Mouse (Mus musculus): ENCODE results near the gene Ankrd44. TPM values are rescaled to one million over a fixed set of nuclear protein-coding genes. Genes with fewer than 3 reads are reported as not detected.

The Ankrd44 gene
- total and polyA plus RNA-seq, 3 experiments, result 12.7 to 23.0 (median 19.8) TPM

- H3K9ac ChIP-seq (ENCODE audit: insufficient read depth, low read depth), result peak overlapping the region; percentile 55; the same call in 1 of the 2 replicates
- dilution Hi-C loops (cut with MboI; ENCODE audit: extremely low pct_ligation_motif_present, extremely low pct_unique_long_range_greater_than_20kb, low sequenced_read_pairs), result no loop called here
- H3K4me2 ChIP-seq (ENCODE audit: insufficient read depth, low read depth, poor library complexity, severe bottlenecking), result peak overlapping the region; percentile 97
- H3K9me3 ChIP-seq (replicated peaks; ENCODE audit: low read length), result peaks cover 8% of the 10 kb centered on the region
- H3K27ac ChIP-seq (ENCODE audit: insufficient read depth, low read depth), result peak overlapping the region; percentile 6; the same call in 1 of the 2 replicates
- TF ChIP-seq IRF4 (IDR thresholded peaks at IDR 0.05; ENCODE audit: low read depth, low read length) (peak; percentile 13; the same call in 1 of the 2 replicates), USF1 (IDR thresholded peaks at IDR 0.05; ENCODE audit: low read depth, low read length) (peak; percentile 84), MAX (IDR thresholded peaks at IDR 0.05; ENCODE audit: low read length) (peak; percentile 66; the same call in 1 of the 2 replicates), MXI1 (IDR thresholded peaks at IDR 0.05; ENCODE audit: low read depth, low read length) (peak; percentile 29; the same call in 1 of the 2 replicates), BHLHE40 (IDR thresholded peaks at IDR 0.05; ENCODE audit: low read depth, low read length) (peak; percentile 91), SIN3A (IDR thresholded peaks at IDR 0.05; ENCODE audit: low read length) (no peak), MYC (IDR thresholded peaks at IDR 0.05; ENCODE audit: low read depth, low read length) (0 out of 2 replicates have a peak, but pooled peaks have one; percentile 19), MAZ (IDR thresholded peaks at IDR 0.05; ENCODE audit: low read depth, low read length) (0 out of 2 replicates have a peak, but pooled peaks have one; percentile 27), MEF2A (IDR thresholded peaks at IDR 0.05; ENCODE audit: borderline replicate concordance, low read depth, low read length) (no peak), USF2 (conservative IDR thresholded peaks at IDR 0.05; ENCODE audit: low read depth, low read length) (peak; percentile 86)
- in situ Hi-C loops (cut with MboI; ENCODE audit: low pct_ligation_motif_present, low pct_unique_long_range_greater_than_20kb, low sequenced_read_pairs), result no loop called here
- peaks cover 21 to 69% of the 10 kb centered on the region in 2 experiments for H3K4me1 ChIP-seq (ENCODE audit: control insufficient read depth in 1 of 2, insufficient read depth in 2 of 2)
- peaks cover 24% of the 10 kb centered on the region for H3K79me2 ChIP-seq (replicated peaks; ENCODE audit: control insufficient read depth, extremely low read depth, insufficient read depth, poor library complexity, severe bottlenecking)
- DNase-seq (ENCODE audit: extremely low read depth), result peak; percentile 50
- peak overlapping the region; percentile 42 to 55 (median 48) for H3K4me3 ChIP-seq (replicated peaks in 1 of 3; ENCODE audit: low read depth in 2 of 3, low read length in 2 of 3, poor library complexity in 1 of 3)
- H3K27me3 ChIP-seq (replicated peaks), result no peaks in the 10 kb centered on the region
- peaks cover 0 to 11% of the 10 kb centered on the region in 2 experiments for H3K36me3 ChIP-seq (replicated peaks in 1 of 2; ENCODE audit: control insufficient read depth in 1 of 2, insufficient read depth in 1 of 2, low read length in 1 of 2)
Observed at GRCm38 (mm10) chr1:54907066-54907639, 19.0 kb downstream of the Ankrd44 start.

- in situ Hi-C loops (cut with MboI; ENCODE audit: low pct_ligation_motif_present, low pct_unique_long_range_greater_than_20kb, low sequenced_read_pairs), result no loop called here
- TF ChIP-seq POLR2A (IDR thresholded peaks at IDR 0.05; ENCODE audit: low read depth, low read length) (no peak), MXI1 (IDR thresholded peaks at IDR 0.05; ENCODE audit: low read depth, low read length) (no peak), ZNF384 (IDR thresholded peaks at IDR 0.05; ENCODE audit: low read depth, low read length) (0 out of 2 replicates have a peak, but pooled peaks have one; percentile 12), MAFK (IDR thresholded peaks at IDR 0.05; ENCODE audit: insufficient replicate concordance, low read length) (peak; percentile 81), UBTF (IDR thresholded peaks at IDR 0.05; ENCODE audit: low read depth, low read length) (no peak), SMC3 (IDR thresholded peaks at IDR 0.05; ENCODE audit: low read depth, low read length) (no peak), E2F4 (IDR thresholded peaks at IDR 0.05; ENCODE audit: insufficient replicate concordance, low read depth, low read length) (no peak), ETS1 (conservative IDR thresholded peaks at IDR 0.05; ENCODE audit: low read depth, low read length) (no peak)
- H3K36me3 ChIP-seq (replicated peaks in 1 of 2; ENCODE audit: control insufficient read depth in 1 of 2, insufficient read depth in 1 of 2, low read length in 1 of 2), result peaks cover 0 to 18% of the 10 kb centered on the region in 2 experiments
- no peak overlapping the region for H3K9ac ChIP-seq (ENCODE audit: insufficient read depth, low read depth)
- peaks cover 21% of the 10 kb centered on the region for H3K79me2 ChIP-seq (replicated peaks; ENCODE audit: control insufficient read depth, extremely low read depth, insufficient read depth, poor library complexity, severe bottlenecking)
- H3K4me2 ChIP-seq (ENCODE audit: insufficient read depth, low read depth, poor library complexity, severe bottlenecking), result no peak overlapping the region
- peaks cover 22 to 69% of the 10 kb centered on the region in 2 experiments for H3K4me1 ChIP-seq (ENCODE audit: control insufficient read depth in 1 of 2, insufficient read depth in 2 of 2)
- no peak overlapping the region for H3K4me3 ChIP-seq (replicated peaks in 1 of 3; ENCODE audit: low read depth in 2 of 3, low read length in 2 of 3, poor library complexity in 1 of 3)
- dilution Hi-C loops (cut with MboI; ENCODE audit: extremely low pct_ligation_motif_present, extremely low pct_unique_long_range_greater_than_20kb, low sequenced_read_pairs), result no loop called here
- H3K27ac ChIP-seq (ENCODE audit: insufficient read depth, low read depth), result no peak overlapping the region
- no peaks in the 10 kb centered on the region for H3K27me3 ChIP-seq (replicated peaks)
- peaks cover 13% of the 10 kb centered on the region for H3K9me3 ChIP-seq (replicated peaks; ENCODE audit: low read length)
- no peak for DNase-seq (ENCODE audit: extremely low read depth)
Observed at GRCm38 (mm10) chr1:54906322-54906721, 19.9 kb downstream of the Ankrd44 start.

Data from CH12.LX (cell line).